Mouse (Mus musculus): ENCODE measurements around the gene Rab14. TPM values are rescaled to one million over a fixed set of nuclear protein-coding genes. Genes with fewer than 3 reads are reported as not detected.

Rab14 gene
- total and polyA plus RNA-seq, 3 experiments = 127 to 1,231 (median 186) TPM

DNA sequence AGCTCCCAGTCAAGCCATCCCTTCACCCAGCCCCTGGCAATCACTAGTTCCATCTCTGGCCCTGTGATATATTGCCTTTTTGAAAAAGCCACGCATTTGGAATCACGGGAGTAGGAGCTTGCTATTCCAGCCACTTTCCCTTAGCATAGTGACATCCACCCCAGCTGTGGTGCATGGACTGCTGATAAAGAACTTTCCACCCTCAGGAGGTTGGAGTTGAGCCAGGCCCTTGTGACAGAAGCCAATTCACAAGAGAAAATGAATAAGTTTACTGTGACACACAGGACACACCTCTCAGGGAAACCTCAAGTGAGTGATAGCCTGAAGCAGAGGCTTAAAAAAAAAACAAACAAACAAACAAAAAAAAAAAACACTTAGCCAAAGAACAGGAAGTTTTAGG lies 31.0 kb upstream of the Rab14 start:
- TF ChIP-seq CTCF (IDR thresholded peaks at IDR 0.05; ENCODE audit: low read depth, low read length) (no peak), TAL1 (conservative IDR thresholded peaks at IDR 0.05; ENCODE audit: low read depth, low read length) (no peak), GATA1 (IDR thresholded peaks at IDR 0.05; ENCODE audit: borderline replicate concordance, low read length) (no peak), GATA2 (IDR thresholded peaks at IDR 0.05; ENCODE audit: borderline replicate concordance, low read depth, low read length) (no peak), POLR2AphosphoS5 (IDR thresholded peaks at IDR 0.05; ENCODE audit: insufficient replicate concordance, low read depth, low read length) (no peak)
- Histone ChIP-seq H3K27me3 (ENCODE audit: insufficient read depth, low read length) (peaks cover 6% of the 10 kb centered on the region), H3K9me3 (replicated peaks) (no peaks in the 10 kb centered on the region), H3K4me1 (ENCODE audit: insufficient read depth, low read depth, low read length) (peaks cover 21% of the 10 kb centered on the region), H3K4me3 (ENCODE audit: low read depth, low read length) (no peak overlapping the region), H3K36me3 (replicated peaks) (no peaks in the 10 kb centered on the region)
- ATAC-seq (ENCODE audit: extremely low read depth, insufficient number of reproducible peaks, low FRiP score, poor library complexity, severe bottlenecking) = no peak
- DNase-seq (ENCODE audit: low spot score) = no peak

DNA sequence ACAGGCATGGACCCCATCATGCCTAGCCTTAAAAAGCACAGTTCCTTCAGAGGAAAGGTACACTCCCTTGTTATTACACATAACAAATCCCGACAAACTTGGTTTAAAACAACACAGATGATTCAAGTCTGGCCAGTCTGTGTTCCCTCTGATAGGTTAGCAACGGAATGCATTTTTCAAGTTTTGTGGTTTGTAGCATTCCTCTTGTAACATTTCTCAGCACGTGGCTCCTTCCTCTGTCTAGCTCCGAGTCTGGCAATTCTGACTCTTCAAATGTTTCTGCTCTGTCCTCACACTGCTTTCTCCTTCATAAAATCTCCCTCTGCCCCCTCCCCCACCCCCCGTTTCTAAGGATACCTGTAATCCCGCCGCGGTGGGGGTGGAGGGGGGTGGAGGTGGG lies 29.3 kb upstream of the Rab14 start:
- no peak for ATAC-seq (ENCODE audit: extremely low read depth, insufficient number of reproducible peaks, low FRiP score, poor library complexity, severe bottlenecking)
- no peaks in the 10 kb centered on the region for H3K9me3 ChIP-seq (replicated peaks)
- TF ChIP-seq POLR2AphosphoS5 (IDR thresholded peaks at IDR 0.05; ENCODE audit: insufficient replicate concordance, low read depth, low read length) (no peak), GATA1 (IDR thresholded peaks at IDR 0.05; ENCODE audit: borderline replicate concordance, low read length) (no peak), CTCF (IDR thresholded peaks at IDR 0.05; ENCODE audit: low read depth, low read length) (no peak), GATA2 (IDR thresholded peaks at IDR 0.05; ENCODE audit: borderline replicate concordance, low read depth, low read length) (no peak), TAL1 (conservative IDR thresholded peaks at IDR 0.05; ENCODE audit: low read depth, low read length) (no peak)

DNA sequence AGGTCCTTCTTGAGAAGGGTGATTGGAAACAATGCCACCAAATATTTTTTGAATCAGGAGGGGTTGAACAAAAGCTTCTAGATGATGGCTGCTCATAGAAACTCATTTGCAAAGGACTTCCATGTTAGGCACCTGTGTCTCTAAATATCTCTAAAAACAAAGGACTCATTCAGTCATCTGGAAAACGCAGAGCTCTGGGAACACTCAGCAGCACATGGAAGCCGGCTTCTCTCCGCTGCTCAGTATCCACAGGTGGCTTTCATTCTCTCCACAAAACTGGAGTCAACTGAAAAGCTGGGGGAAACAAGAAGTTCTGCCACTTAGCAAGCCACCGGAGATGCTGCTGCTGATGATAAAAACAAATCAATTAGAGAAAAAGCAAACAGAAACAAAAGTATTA lies 27.2 kb upstream of the Rab14 start:
- no peak for DNase-seq (ENCODE audit: low spot score)
- TF ChIP-seq POLR2AphosphoS5 (IDR thresholded peaks at IDR 0.05; ENCODE audit: insufficient replicate concordance, low read depth, low read length) (no peak), GATA2 (IDR thresholded peaks at IDR 0.05; ENCODE audit: borderline replicate concordance, low read depth, low read length) (no peak), TAL1 (conservative IDR thresholded peaks at IDR 0.05; ENCODE audit: low read depth, low read length) (no peak), CTCF (IDR thresholded peaks at IDR 0.05; ENCODE audit: low read depth, low read length) (no peak), GATA1 (IDR thresholded peaks at IDR 0.05; ENCODE audit: borderline replicate concordance, low read length) (no peak)
- Histone ChIP-seq H3K27me3 (ENCODE audit: insufficient read depth, low read length) (peaks cover 25% of the 10 kb centered on the region), H3K4me1 (ENCODE audit: insufficient read depth, low read depth, low read length) (peaks cover 21% of the 10 kb centered on the region), H3K36me3 (replicated peaks) (no peaks in the 10 kb centered on the region), H3K4me3 (ENCODE audit: low read depth, low read length) (no peak overlapping the region), H3K9me3 (replicated peaks) (no peaks in the 10 kb centered on the region)
- no peak for ATAC-seq (ENCODE audit: extremely low read depth, insufficient number of reproducible peaks, low FRiP score, poor library complexity, severe bottlenecking)

More for the DNA sequence above, 29.3 kb upstream of the Rab14 start:
- Histone ChIP-seq H3K36me3 (replicated peaks) (no peaks in the 10 kb centered on the region), H3K4me3 (ENCODE audit: low read depth, low read length) (no peak overlapping the region), H3K4me1 (ENCODE audit: insufficient read depth, low read depth, low read length) (peaks cover 21% of the 10 kb centered on the region), H3K27me3 (ENCODE audit: insufficient read depth, low read length) (peaks cover 8% of the 10 kb centered on the region)
- no peak for DNase-seq (ENCODE audit: low spot score)

DNA sequence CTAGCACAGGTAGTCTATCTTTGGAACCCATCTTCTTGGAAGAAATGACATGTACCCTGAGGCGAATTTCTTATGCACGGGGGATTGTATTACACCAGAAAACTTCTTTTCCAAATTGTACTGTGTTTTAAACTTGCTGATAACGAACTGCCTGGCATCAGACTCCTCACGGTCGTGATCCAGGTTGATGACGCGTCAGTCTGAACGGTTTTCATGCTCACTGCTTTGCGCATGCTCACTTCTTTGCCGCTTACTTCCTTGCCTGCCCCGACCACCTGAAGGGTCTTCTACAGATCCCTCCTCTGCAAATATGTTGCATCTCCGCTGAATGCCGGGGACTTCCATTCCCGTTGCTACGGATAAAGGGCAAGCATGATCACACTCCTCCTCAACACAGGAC lies 23.4 kb upstream of the Rab14 start:
- H3K9me3 ChIP-seq (replicated peaks) = no peaks in the 10 kb centered on the region
- no peak overlapping the region for H3K4me3 ChIP-seq (ENCODE audit: low read depth, low read length)
- no peaks in the 10 kb centered on the region for H3K4me1 ChIP-seq (ENCODE audit: insufficient read depth, low read depth, low read length)
- H3K36me3 ChIP-seq (replicated peaks) = no peaks in the 10 kb centered on the region
- TF ChIP-seq GATA1 (IDR thresholded peaks at IDR 0.05; ENCODE audit: borderline replicate concordance, low read length) = no peak
- TF ChIP-seq TAL1 (conservative IDR thresholded peaks at IDR 0.05; ENCODE audit: low read depth, low read length) = no peak
- no peak for TF ChIP-seq CTCF (IDR thresholded peaks at IDR 0.05; ENCODE audit: low read depth, low read length)
- no peak for TF ChIP-seq POLR2AphosphoS5 (IDR thresholded peaks at IDR 0.05; ENCODE audit: insufficient replicate concordance, low read depth, low read length)
- TF ChIP-seq GATA2 (IDR thresholded peaks at IDR 0.05; ENCODE audit: borderline replicate concordance, low read depth, low read length) = no peak
- DNase-seq (ENCODE audit: low spot score) = no peak
- ATAC-seq (ENCODE audit: extremely low read depth, insufficient number of reproducible peaks, low FRiP score, poor library complexity, severe bottlenecking) = no peak
- peaks cover 43% of the 10 kb centered on the region for H3K27me3 ChIP-seq (ENCODE audit: insufficient read depth, low read length)

DNA sequence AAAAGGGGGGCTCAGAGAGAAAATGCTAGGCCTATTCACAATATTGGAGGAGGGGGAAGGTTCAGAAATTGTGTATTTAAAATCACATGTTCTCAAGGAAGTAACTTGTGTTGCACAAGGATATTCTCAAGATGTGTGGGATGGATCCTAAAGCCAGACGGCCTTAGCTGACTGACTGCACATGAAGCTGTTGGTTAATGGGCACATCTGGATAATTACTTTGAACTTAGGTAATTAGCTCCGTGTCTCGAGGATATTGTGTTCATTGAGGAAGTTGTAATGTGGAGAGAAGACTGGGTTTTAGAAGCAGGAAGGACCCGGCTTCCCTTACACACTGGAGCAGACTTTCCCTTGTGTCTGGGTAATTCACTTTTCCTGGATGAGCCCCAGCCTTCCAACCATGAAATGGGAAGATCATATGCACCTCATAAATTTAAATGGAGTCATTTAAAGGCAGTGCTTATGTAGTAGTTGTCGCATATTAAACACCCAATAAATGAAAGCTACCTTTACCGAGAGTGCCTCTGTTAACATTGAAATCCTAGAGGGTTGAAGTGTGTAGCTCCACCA lies 22.0 kb upstream of the Rab14 start:
- no peak for TF ChIP-seq POLR2AphosphoS5 (IDR thresholded peaks at IDR 0.05; ENCODE audit: insufficient replicate concordance, low read depth, low read length)
- no peak for TF ChIP-seq TAL1 (conservative IDR thresholded peaks at IDR 0.05; ENCODE audit: low read depth, low read length)
- no peak for TF ChIP-seq GATA1 (IDR thresholded peaks at IDR 0.05; ENCODE audit: borderline replicate concordance, low read length)
- TF ChIP-seq CTCF (IDR thresholded peaks at IDR 0.05; ENCODE audit: low read depth, low read length) = no peak
- TF ChIP-seq GATA2 (IDR thresholded peaks at IDR 0.05; ENCODE audit: borderline replicate concordance, low read depth, low read length) = no peak
- no peak overlapping the region for H3K4me3 ChIP-seq (ENCODE audit: low read depth, low read length)
- peaks cover 42% of the 10 kb centered on the region for H3K27me3 ChIP-seq (ENCODE audit: insufficient read depth, low read length)
- peaks cover 8% of the 10 kb centered on the region for H3K4me1 ChIP-seq (ENCODE audit: insufficient read depth, low read depth, low read length)
- H3K9me3 ChIP-seq (replicated peaks) = no peaks in the 10 kb centered on the region
- no peak for DNase-seq (ENCODE audit: low spot score)
- no peak for ATAC-seq (ENCODE audit: extremely low read depth, insufficient number of reproducible peaks, low FRiP score, poor library complexity, severe bottlenecking)
- H3K36me3 ChIP-seq (replicated peaks) = no peaks in the 10 kb centered on the region

DNA sequence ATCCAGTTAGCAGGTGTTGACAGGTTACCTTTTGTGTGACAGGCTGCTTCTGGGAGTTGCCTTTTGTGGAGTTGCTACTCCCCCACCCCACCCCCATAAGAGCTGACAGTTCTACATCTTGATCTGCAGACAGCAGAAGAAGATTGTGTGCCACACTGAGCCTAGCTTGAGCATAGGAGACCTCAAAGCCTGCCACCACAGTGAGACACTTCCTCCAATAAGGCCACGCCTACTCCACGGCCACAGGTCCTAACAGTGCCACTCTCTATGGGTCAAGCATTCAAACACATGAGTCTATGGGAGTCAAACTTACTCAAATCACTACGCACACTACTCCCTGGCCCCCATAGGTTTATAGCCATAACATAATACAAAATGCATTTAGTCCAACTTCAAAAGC lies 17.8 kb upstream of the Rab14 start:
- TF ChIP-seq CTCF (IDR thresholded peaks at IDR 0.05; ENCODE audit: low read depth, low read length) (no peak), GATA2 (IDR thresholded peaks at IDR 0.05; ENCODE audit: borderline replicate concordance, low read depth, low read length) (no peak)
- Histone ChIP-seq H3K36me3 (replicated peaks) (no peaks in the 10 kb centered on the region), H3K4me1 (ENCODE audit: insufficient read depth, low read depth, low read length) (peaks cover 32% of the 10 kb centered on the region), H3K27me3 (ENCODE audit: insufficient read depth, low read length) (peaks cover 33% of the 10 kb centered on the region), H3K4me3 (ENCODE audit: low read depth, low read length) (no peak overlapping the region), H3K9me3 (replicated peaks) (no peaks in the 10 kb centered on the region)
- DNase-seq (ENCODE audit: low spot score) = no peak
- ATAC-seq (ENCODE audit: extremely low read depth, insufficient number of reproducible peaks, low FRiP score, poor library complexity, severe bottlenecking) = no peak

Data from G1E (cell line).